Mouse (Mus musculus) right cerebral cortex, postnatal 25 days (tissue): ENCODE measurements around the gene Wdr61.

Source experiments
- DNase-seq: peaks from one replicate; pipeline ENCODE4 v3.0.0; 2022

Gene Wdr61

DNA sequence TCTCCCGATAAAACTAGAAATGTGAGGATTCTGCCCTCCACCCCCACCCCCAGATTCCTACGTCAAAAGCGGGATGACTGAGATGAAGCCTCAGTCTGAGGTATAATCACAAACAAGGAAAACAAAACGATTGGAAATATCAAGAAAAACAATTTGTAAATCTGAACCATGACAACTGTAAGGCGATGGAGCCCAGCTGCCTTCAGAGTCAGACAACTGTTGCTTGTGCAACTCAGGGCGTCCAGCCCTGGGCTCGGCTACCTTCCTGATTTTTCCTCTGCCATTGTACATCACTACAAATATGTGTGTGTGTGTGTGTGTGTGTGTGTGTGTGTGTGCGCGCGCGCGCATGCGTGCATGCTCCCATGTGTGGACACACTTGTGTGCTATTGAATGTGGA lies 60.4 kb downstream of the Wdr61 start:
- no peak for DNase-seq

DNA sequence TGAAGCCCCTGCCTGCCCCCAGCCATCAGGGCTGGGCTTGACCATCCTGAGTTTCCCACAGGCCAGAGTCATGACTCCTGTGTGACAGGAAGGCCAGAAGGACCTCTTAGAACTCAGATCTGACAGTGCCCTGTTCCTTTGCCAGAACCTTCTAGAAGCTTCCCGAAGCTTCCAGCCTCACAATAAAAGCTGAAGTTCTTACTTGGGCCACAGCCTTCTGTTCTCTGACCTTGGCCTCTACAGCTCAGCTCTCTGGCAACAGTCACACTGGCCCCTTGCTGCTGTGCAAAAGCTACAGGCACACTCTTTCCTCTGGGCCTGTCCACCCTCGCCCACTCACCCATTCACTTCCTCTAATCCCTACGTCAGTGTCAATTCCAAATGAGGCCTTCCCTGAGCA lies 62.4 kb downstream of the Wdr61 start:
- DNase-seq: no peak

DNA sequence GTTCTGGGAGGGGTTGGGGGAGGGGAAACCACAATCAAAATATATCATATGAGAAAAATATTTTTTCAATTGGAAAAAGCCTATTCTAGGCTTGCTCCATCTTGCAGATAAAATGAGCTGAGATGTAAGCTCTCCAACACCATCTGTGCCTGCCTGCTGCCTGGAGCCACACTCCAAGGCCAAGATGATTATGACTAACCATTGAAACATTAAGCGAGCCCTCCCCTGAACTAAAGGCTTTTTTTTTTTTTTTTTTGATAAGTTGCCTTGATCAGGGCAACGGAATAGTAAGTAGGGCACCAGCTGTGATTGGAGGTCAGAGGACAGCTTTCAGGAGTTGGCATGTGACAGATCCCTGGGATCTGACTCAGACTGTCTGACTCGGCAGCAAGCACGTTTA lies 65.9 kb downstream of the Wdr61 start:
- DNase-seq: peak; percentile 53

DNA sequence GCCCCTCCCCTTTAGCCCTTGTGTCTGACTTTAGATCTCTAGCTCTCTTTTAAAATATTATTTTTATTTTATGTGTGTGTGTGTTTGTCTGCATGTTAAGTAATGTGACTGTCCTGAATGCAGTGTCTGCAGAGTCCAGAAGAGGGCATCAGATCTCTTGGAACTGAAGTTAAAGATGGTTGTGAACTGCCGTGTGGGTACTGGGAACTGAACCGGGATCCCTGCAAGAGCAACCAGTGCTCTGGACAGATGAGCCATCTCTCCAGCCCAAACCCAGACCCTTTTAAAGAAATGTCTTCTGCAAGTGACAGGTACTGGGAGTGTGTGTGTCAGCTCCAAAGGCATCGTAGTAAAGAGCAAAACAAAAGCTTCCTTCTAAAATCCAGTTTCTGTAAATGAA lies 68.2 kb downstream of the Wdr61 start:
- no peak for DNase-seq
